Mouse (Mus musculus) heart, embryonic 16.5 days (tissue): ENCODE data around the gene Peg10. TPM values are rescaled to one million over a fixed set of nuclear protein-coding genes. Genes with fewer than 3 reads are reported as not detected.
"Not testable (repeated sequence)": the region's sequence is repeated elsewhere in the genome, so short reads cannot be mapped to it uniquely, and the experiment has no call there.

Experiments used
- ATAC-seq: fragments of 200-750 bp; cut with Nextera tagmentation; replicated peaks from 2 replicates; pipeline ENCODE4 v1.8.0; 2017; ENCODE audit warnings: moderate number of reproducible peaks; ENCODE audit not compliant: insufficient read depth, low FRiP score; ENCODE audit errors: extremely low read depth
- H3K27ac ChIP-seq: fragments of 300-500 bp; sonication (generic); 2 replicates; pipeline ENCODE4 v1.5.1; 2014; ENCODE audit warnings: mild to moderate bottlenecking, low read length, control low read depth, moderate library complexity
- H3K27me3 ChIP-seq: fragments of 300-500 bp; sonication (generic); 2 replicates; pipeline ENCODE4 v1.6.1; 2014; ENCODE audit warnings: low read length, mixed read lengths; ENCODE audit not compliant: control insufficient read depth, insufficient read depth
- H3K36me3 ChIP-seq: fragments of 300-500 bp; sonication (generic); 2 replicates; pipeline ENCODE4 v1.6.1; 2014; ENCODE audit not compliant: control insufficient read depth, insufficient read depth
- H3K4me1 ChIP-seq: fragments of 300-500 bp; sonication (generic); 2 replicates; pipeline ENCODE4 v1.6.1; 2014; ENCODE audit warnings: low read length, mixed read lengths; ENCODE audit not compliant: control insufficient read depth, insufficient read depth
- H3K4me2 ChIP-seq: fragments of 300-500 bp; sonication (generic); 2 replicates; pipeline ENCODE4 v1.6.1; 2014; ENCODE audit warnings: low read depth, mild to moderate bottlenecking, control low read depth, low read length
- H3K4me3 ChIP-seq: fragments of 300-500 bp; sonication (generic); 2 replicates; pipeline ENCODE4 v1.5.1; 2014; ENCODE audit warnings: mild to moderate bottlenecking, control low read depth, low read length
- H3K9ac ChIP-seq: fragments of 300-500 bp; sonication (generic); 2 replicates; pipeline ENCODE4 v1.6.1; 2014; ENCODE audit warnings: low read length, control low read depth
- H3K9me3 ChIP-seq: fragments of 300-500 bp; sonication (generic); replicated peaks from 2 replicates; pipeline ENCODE4 v1.6.1; 2016; ENCODE audit warnings: low read length; ENCODE audit not compliant: control insufficient read depth
- WGBS: fragments of 180-500 bp; shearing (Covaris S2); extraction: QIAGEN DNeasy Blood & Tissue Kit; methylation state at CpG from one replicate; pipeline ENCODE4 v1.1.7; 2014; 5-methylcytosine and 5-hydroxymethylcytosine counted together
- polyA plus RNA-seq: library from polyadenylated mRNA; unstranded; fragments of >200 nt; fragmentation: Nextera tagmentation; extraction: Ambion mirVana; gene quantifications from 2 replicates; pipeline ENCODE4 v1.2.1, GENCODE M21; 2015

Peg10 gene
- polyA plus RNA-seq, 1 experiment from 2014 or later: 1.2 TPM

DNA sequence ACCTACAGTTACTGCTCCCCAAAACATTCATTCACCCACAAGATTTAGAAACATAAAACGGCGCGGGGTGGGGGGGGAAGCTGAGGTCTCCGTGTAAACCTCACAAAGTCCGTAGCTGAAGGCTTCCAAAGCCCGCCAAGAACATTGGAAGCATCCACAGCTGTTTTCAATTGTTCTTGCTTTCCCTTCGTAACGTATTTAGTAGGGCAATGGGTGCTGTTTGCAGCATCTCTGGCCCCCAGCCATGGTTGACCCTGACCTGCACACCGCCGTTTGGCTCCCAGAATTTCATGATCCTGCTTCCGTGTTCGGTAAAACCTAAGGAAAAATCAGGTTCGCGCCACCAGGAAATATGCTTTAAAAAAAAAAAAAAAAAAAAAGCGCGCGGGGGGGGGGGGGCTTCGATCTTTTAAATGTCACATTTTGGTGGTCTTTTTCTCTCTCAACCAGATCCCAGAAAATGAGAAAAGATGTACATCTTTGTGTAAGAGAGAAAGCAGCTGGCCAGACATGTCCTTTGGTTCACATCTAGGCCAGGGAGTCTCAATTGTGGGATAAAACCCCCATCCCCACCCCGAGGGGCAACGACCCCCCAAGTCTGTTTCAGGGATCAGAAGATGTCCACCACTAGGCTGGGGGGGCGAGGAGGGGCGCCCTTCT is 940 bp upstream of the Peg10 start:
- H3K4me3 ChIP-seq: peak overlapping the region; percentile 64
- peak overlapping the region; percentile 78 for H3K9ac ChIP-seq
- WGBS: 55% methylated on average over 21 of the region's 22 CpGs
- H3K4me2 ChIP-seq: peak overlapping the region; percentile 68
- H3K27ac ChIP-seq: peak overlapping the region; percentile 73
- no peak for ATAC-seq
- H3K4me1 ChIP-seq: no peaks in the 10 kb centered on the region
- peaks cover 13% of the 10 kb centered on the region for H3K9me3 ChIP-seq
- H3K36me3 ChIP-seq: no peaks in the 10 kb centered on the region
- no peaks in the 10 kb centered on the region for H3K27me3 ChIP-seq

DNA sequence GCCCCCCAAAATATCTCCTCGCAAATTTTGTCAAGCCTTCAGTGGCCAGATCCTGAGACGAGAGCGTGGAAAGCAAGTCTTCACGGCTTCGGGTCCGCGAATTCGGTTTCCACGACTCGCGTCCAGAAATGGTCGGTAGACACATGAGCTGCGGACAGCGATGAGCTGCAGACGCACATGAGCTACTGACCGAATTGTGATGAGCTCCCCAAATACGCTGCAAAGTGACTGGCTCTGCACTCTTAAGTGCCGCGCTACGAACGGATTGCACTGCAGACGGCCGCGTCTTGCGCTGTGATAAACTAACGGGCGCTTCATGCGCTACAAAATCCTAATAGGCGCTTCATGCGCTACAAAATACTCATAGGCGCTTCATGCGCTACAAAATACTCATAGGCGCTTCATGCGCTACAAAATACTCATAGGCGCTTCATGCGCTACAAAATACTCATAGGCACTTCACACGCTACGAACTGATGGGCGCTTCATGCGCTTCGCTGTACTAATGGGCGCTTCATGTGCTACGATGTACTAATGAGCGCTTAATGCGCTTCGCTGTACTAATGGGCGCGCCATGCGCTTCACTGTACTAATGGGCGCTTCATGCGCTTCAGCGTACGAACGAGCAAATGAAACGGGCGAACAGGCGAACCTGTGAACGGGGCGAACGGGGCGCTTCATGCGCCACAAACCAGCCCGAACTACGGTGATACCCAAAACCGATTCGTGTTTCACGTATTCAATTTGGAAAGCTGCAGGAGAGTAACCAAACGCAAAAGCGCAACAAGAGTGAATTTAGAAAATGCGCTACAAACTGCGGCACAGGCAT is 785 bp downstream of the Peg10 start:
- Histone ChIP-seq H3K9ac (peak overlapping the region; percentile 45), H3K27ac (no peak overlapping the region; the same call in 1 of the 2 replicates)

DNA sequence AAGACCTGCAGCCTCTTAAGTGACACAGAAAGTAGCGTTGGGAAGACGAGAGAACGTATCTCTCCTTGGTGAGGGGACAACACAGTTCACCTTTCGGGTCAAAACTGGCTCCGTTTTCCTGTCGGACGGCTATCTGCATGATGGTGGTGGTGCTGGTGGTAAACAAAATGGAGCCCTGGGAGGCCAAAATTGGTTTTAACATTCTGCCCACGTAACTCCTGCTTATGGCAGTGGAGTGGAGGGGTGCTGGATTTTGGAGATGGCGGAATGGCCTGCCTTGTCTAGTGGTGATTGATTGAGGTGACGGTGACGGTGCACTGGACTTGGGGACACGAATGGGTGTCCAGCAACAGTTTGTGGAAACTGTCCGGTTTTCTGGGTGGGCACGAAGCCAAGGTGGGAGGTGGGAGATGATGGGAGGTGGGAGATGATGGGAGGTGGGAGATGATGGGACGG is 1.4 kb downstream of the Peg10 start:
- H3K27ac ChIP-seq: no peak overlapping the region
- no peaks in the 10 kb centered on the region for H3K4me1 ChIP-seq
- H3K9ac ChIP-seq: 0 out of 2 replicates have a peak overlapping the region, but pooled peaks have one; percentile 45
- WGBS: 49% methylated on average over 15 of the region's 15 CpGs
- peak overlapping the region; percentile 82 for H3K4me2 ChIP-seq
- H3K4me3 ChIP-seq: peak overlapping the region; percentile 64
- 0 out of 2 replicates have a peak, but pooled peaks have one; percentile 5 for ATAC-seq
- peaks cover 13% of the 10 kb centered on the region for H3K9me3 ChIP-seq
- H3K36me3 ChIP-seq: no peaks in the 10 kb centered on the region
- no peaks in the 10 kb centered on the region for H3K27me3 ChIP-seq

More for the DNA sequence above, 785 bp downstream of the Peg10 start:
- peaks cover 13% of the 10 kb centered on the region for H3K9me3 ChIP-seq
- H3K27me3 ChIP-seq: no peaks in the 10 kb centered on the region
- peak overlapping the region; percentile 82 for H3K4me2 ChIP-seq
- H3K36me3 ChIP-seq: no peaks in the 10 kb centered on the region
- WGBS: 51% methylated on average over 71 of the region's 71 CpGs
- peak overlapping the region; percentile 64 for H3K4me3 ChIP-seq
- no peak for ATAC-seq
- no peaks in the 10 kb centered on the region for H3K4me1 ChIP-seq

DNA sequence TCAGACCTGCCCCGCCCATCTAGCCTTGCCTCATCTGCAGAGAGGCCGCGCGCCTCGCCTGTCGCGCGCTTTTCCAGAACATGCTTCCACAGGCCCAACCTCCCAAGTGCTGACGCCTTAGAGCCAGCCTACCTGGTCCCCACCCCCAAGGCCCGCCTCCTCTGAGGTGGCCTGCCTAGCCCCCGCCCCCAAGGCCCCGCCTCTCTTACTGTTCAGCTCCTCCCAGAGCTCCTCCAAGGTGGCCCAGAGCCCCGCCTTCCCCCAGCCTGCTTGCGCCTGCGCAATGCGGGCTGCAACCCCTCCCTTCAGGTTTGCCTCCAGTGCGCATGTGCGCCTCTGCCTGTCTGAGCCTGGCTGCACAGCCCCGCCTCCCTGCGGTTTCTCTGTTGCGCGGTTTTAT is 2.0 kb downstream of the Peg10 start:
- ATAC-seq: peak; percentile 92
- Histone ChIP-seq H3K9me3 (peaks cover 13% of the 10 kb centered on the region), H3K9ac (no peak overlapping the region), H3K4me2 (peak overlapping the region; percentile 82), H3K27me3 (no peaks in the 10 kb centered on the region), H3K27ac (no peak overlapping the region), H3K36me3 (no peaks in the 10 kb centered on the region), H3K4me1 (no peaks in the 10 kb centered on the region), H3K4me3 (peak overlapping the region; percentile 64)
- 53% methylated on average over 22 of the region's 22 CpGs for WGBS

GRCm38 (mm10) chr6:4751355-4751754 is 4.2 kb downstream of the Peg10 start:
- Histone ChIP-seq H3K27ac (no peak overlapping the region), H3K4me1 (no peaks in the 10 kb centered on the region), H3K27me3 (no peaks in the 10 kb centered on the region), H3K36me3 (peaks cover 5% of the 10 kb centered on the region; the same call in 1 of the 2 replicates), H3K9ac (no peak overlapping the region), H3K4me3 (no peak overlapping the region), H3K4me2 (no peak overlapping the region), H3K9me3 (peaks cover 16% of the 10 kb centered on the region)
- 70% methylated on average over 4 of the region's 4 CpGs for WGBS
- no peak for ATAC-seq

DNA sequence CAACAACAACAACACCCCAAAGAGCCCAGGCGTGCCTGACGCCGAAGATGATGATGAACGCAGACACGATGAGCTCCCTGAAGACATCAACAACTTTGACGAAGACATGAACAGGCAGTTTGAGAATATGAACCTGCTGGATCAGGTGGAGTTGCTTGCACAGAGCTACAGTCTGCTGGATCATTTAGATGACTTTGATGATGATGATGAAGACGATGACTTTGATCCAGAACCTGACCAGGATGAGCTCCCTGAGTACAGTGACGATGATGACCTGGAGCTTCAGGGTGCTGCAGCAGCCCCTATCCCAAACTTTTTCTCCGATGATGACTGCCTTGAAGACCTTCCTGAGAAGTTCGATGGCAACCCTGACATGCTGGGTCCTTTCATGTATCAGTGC is 7.2 kb downstream of the Peg10 start:
- 92% methylated on average over 10 of the region's 10 CpGs for WGBS
- Histone ChIP-seq H3K4me1 (no peaks in the 10 kb centered on the region), H3K9ac (no peak overlapping the region), H3K4me3 (no peak overlapping the region), H3K27me3 (no peaks in the 10 kb centered on the region), H3K27ac (no peak overlapping the region), H3K36me3 (peaks cover 5% of the 10 kb centered on the region; the same call in 1 of the 2 replicates), H3K9me3 (peaks cover 3% of the 10 kb centered on the region), H3K4me2 (no peak overlapping the region)
- ATAC-seq: no peak

GRCm38 (mm10) chr6:4754886-4755285 is 7.8 kb downstream of the Peg10 start:
- Histone ChIP-seq H3K27me3 (no peaks in the 10 kb centered on the region), H3K4me1 (no peaks in the 10 kb centered on the region), H3K9me3 (peaks cover 3% of the 10 kb centered on the region), H3K9ac (no peak overlapping the region), H3K4me3 (no peak overlapping the region), H3K4me2 (no peak overlapping the region), H3K36me3 (peaks cover 5% of the 10 kb centered on the region; the same call in 1 of the 2 replicates), H3K27ac (no peak overlapping the region)
- no peak for ATAC-seq
- 91% methylated on average over 16 of the region's 16 CpGs for WGBS

- H3K4me3 ChIP-seq, ATAC-seq, H3K9me3 ChIP-seq, H3K9ac ChIP-seq, H3K27me3 ChIP-seq, H3K4me2 ChIP-seq, H3K27ac ChIP-seq, H3K4me1 ChIP-seq, H3K36me3 ChIP-seq: not testable (repeated sequence)
- 49% methylated on average over 3 of the region's 3 CpGs for WGBS
These were observed 14.5 kb downstream of the Peg10 start for GRCm38 (mm10) chr6:4761415-4762142.
